Mouse (Mus musculus): ENCODE results near the gene Calml3.

GRCm38 (mm10) chr13:3774280-3774679, 29.8 kb downstream of the Calml3 start:
- TF ChIP-seq POLR2A (IDR thresholded peaks at IDR 0.05; ENCODE audit: borderline replicate concordance, control insufficient read depth, low read depth, low read length) (no peak), CTCF (IDR thresholded peaks at IDR 0.05; ENCODE audit: control insufficient read depth, insufficient read depth, low read length) (no peak)
